20 mouse cellular contexts compared by ENCODE assay signal in the genomic region with DNA sequence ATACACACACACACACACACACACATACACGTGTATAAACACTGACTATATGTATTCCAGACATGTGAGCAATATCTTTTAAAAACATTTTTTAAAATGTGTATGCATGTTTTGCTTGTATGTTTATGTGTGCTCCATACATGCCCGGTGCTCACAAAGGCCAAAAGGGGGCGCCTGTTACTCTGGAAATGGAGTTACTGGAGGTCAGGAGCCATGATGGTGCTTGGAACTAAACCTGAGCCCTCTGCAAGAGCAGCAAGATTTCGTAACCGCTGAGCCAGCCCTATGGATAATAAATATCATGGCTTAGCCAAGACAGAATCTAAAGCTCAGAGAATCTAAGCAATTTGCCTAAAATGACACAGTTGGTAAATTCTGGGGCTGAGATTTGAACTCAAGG. TPM values are rescaled to one million over a fixed set of nuclear protein-coding genes. Genes with fewer than 3 reads are reported as not detected.
DNase-seq lines count a peak whose midpoint lies in the region; ATAC-seq and TF ChIP-seq lines count a peak whose summit lies in the region.
"Had no signal": no experiment of that assay in that cellular context is flagged by ENCODE, and none has a peak within 500 bp of the region (broad histone marks: within the 10 kb centered on the region; RNA-seq: fewer than 3 reads in every experiment).

No protein-coding gene starts in this region.

- no peaks in the 10 kb centered on the region for H3K27me3 ChIP-seq in kidney, embryonic 15.5 days
- H3K27me3 ChIP-seq in lung, postnatal 0 days (replicated peaks; ENCODE audit: insufficient read depth, low read length): no peaks in the 10 kb centered on the region
- no peaks in the 10 kb centered on the region for H3K27me3 ChIP-seq in intestine, embryonic 16.5 days (replicated peaks; ENCODE audit: control insufficient read depth, insufficient read depth, low read length)
- no peaks in the 10 kb centered on the region for H3K27me3 ChIP-seq in midbrain, embryonic 16.5 days (ENCODE audit: control insufficient read depth, insufficient read depth, low read depth, low read length)
- H3K27me3 ChIP-seq: liver, embryonic 15.5 days; neural tube, embryonic 12.5 days had no signal

- DNase-seq in kidney, postnatal 14 days: no peak
- DNase-seq in lung, postnatal 0 days (ENCODE audit: low spot score): no peak
- no peak for DNase-seq in lung, postnatal 25 days (ENCODE audit: low spot score)
- DNase-seq: adrenal gland, adult 8-10 months; B cell, adult 2 months; cerebellum, adult 11 months; cerebellum, postnatal 14 days; heart, postnatal 4 days; layer of hippocampus, postnatal 36 days; lung, postnatal 14 days had no signal

- peak overlapping the region; percentile 49 for H3K4me2 ChIP-seq in kidney, embryonic 15.5 days
- no peak overlapping the region for H3K4me2 ChIP-seq in lung, postnatal 0 days (replicated peaks; ENCODE audit: low read depth, low read length)
- peak overlapping the region; percentile 44 for H3K4me2 ChIP-seq in intestine, embryonic 16.5 days (ENCODE audit: low read depth, low read length)
- H3K4me2 ChIP-seq in midbrain, embryonic 16.5 days (ENCODE audit: low read length): no peak overlapping the region
- H3K4me2 ChIP-seq: liver, embryonic 15.5 days; neural tube, embryonic 12.5 days had no signal

- peak overlapping the region; percentile 35 for H3K4me3 ChIP-seq in kidney, embryonic 15.5 days (replicated peaks)
- no peak overlapping the region for H3K4me3 ChIP-seq in lung, postnatal 0 days (ENCODE audit: low read depth, low read length)
- H3K4me3 ChIP-seq in intestine, embryonic 16.5 days (ENCODE audit: low read length): peak overlapping the region; percentile 57
- no peak overlapping the region for H3K4me3 ChIP-seq in midbrain, embryonic 16.5 days (ENCODE audit: low read depth, low read length)
- H3K4me3 ChIP-seq: erythroblast, embryonic 14.5 days; liver, embryonic 15.5 days; neural tube, embryonic 12.5 days had no signal

- H3K9ac ChIP-seq in kidney, embryonic 15.5 days: no peak overlapping the region
- no peak overlapping the region for H3K9ac ChIP-seq in lung, postnatal 0 days (replicated peaks; ENCODE audit: low read depth)
- H3K9ac ChIP-seq in intestine, embryonic 16.5 days (ENCODE audit: low read depth, low read length): peak overlapping the region; percentile 67; the same call in 1 of the 2 replicates
- H3K9ac ChIP-seq in midbrain, embryonic 16.5 days (ENCODE audit: low read depth, low read length): no peak overlapping the region
- H3K9ac ChIP-seq: liver, embryonic 15.5 days had no signal

- no peak for ATAC-seq in kidney, embryonic 15.5 days (replicated peaks; ENCODE audit: low FRiP score)
- no peak for ATAC-seq in lung, postnatal 0 days
- no peak for ATAC-seq in intestine, embryonic 16.5 days
- ATAC-seq in midbrain, embryonic 16.5 days: no peak
- no peak for ATAC-seq in activated CD4-positive, CD25-positive, alpha-beta regulatory T cell, adult 4 months
- no peak for ATAC-seq in erythroid progenitor cell, adult 5-6 weeks (replicated peaks; ENCODE audit: low FRiP score, poor library complexity, severe bottlenecking)
- ATAC-seq: forebrain, embryonic 16.5 days; hindbrain, embryonic 16.5 days had no signal

- no peak for TF ChIP-seq EP300 in lung, postnatal 0 days (IDR thresholded peaks at IDR 0.05)

- 83% methylated on average over 5 of the region's 5 CpGs for WGBS in kidney, embryonic 15.5 days
- 83% methylated on average over 5 of the region's 5 CpGs for WGBS in lung, postnatal 0 days
- WGBS in intestine, embryonic 16.5 days: 71% methylated on average over 5 of the region's 5 CpGs
- WGBS in midbrain, embryonic 16.5 days: 84% methylated on average over 5 of the region's 5 CpGs

- no peaks in the 10 kb centered on the region for H3K9me3 ChIP-seq in kidney, embryonic 15.5 days (replicated peaks)
- H3K9me3 ChIP-seq in lung, postnatal 0 days (ENCODE audit: low read length): no peaks in the 10 kb centered on the region
- H3K9me3 ChIP-seq in intestine, embryonic 16.5 days (ENCODE audit: control insufficient read depth, low read length): no peaks in the 10 kb centered on the region
- H3K9me3 ChIP-seq in midbrain, embryonic 16.5 days (replicated peaks; ENCODE audit: control insufficient read depth, low read length, poor library complexity, severe bottlenecking): no peaks in the 10 kb centered on the region
- H3K9me3 ChIP-seq: liver, embryonic 15.5 days; neural tube, embryonic 12.5 days had no signal

- peak; percentile 16; the same call in 1 of the 2 replicates for TF ChIP-seq CTCF in lung, postnatal 0 days (IDR thresholded peaks at IDR 0.05)

- no peaks in the 10 kb centered on the region for H3K36me3 ChIP-seq in kidney, embryonic 15.5 days
- 0 out of 2 replicates have a peak, but pooled peaks cover 5% of the 10 kb centered on the region for H3K36me3 ChIP-seq in lung, postnatal 0 days (ENCODE audit: insufficient read depth, low read length)
- no peaks in the 10 kb centered on the region for H3K36me3 ChIP-seq in intestine, embryonic 16.5 days (ENCODE audit: control insufficient read depth, insufficient read depth, low read length)
- no peaks in the 10 kb centered on the region for H3K36me3 ChIP-seq in midbrain, embryonic 16.5 days (ENCODE audit: control insufficient read depth, insufficient read depth, low read length)
- H3K36me3 ChIP-seq: liver, embryonic 15.5 days; neural tube, embryonic 12.5 days had no signal

- H3K27ac ChIP-seq in kidney, embryonic 15.5 days: no peak overlapping the region
- no peak overlapping the region for H3K27ac ChIP-seq in lung, postnatal 0 days (ENCODE audit: low read length)
- peak overlapping the region; percentile 75 for H3K27ac ChIP-seq in intestine, embryonic 16.5 days (ENCODE audit: low read length)
- no peak overlapping the region for H3K27ac ChIP-seq in midbrain, embryonic 16.5 days (ENCODE audit: low read length)
- H3K27ac ChIP-seq: liver, embryonic 15.5 days; neural tube, embryonic 12.5 days had no signal

- H3K4me1 ChIP-seq in kidney, embryonic 15.5 days: peaks cover 58% of the 10 kb centered on the region
- peaks cover 7% of the 10 kb centered on the region; the same call in 1 of the 2 replicates for H3K4me1 ChIP-seq in lung, postnatal 0 days (ENCODE audit: insufficient read depth, low read depth, low read length)
- peaks cover 35% of the 10 kb centered on the region for H3K4me1 ChIP-seq in intestine, embryonic 16.5 days (ENCODE audit: control insufficient read depth, insufficient read depth, low read length)
- H3K4me1 ChIP-seq in midbrain, embryonic 16.5 days (ENCODE audit: control insufficient read depth, insufficient read depth, low read length): peaks cover 8% of the 10 kb centered on the region

RNA-seq across cellular contexts. Expression of a gene that starts 52.7 kb away (rescaled TPM):
- polyA plus RNA-seq in kidney, embryonic 15.5 days (2015; fragmentation: Nextera tagmentation; extraction: Ambion mirVana): 23.7 and 24.4 TPM in 2 replicates
- polyA plus RNA-seq in lung, postnatal 0 days (2015; fragmentation: Nextera tagmentation; extraction: Ambion mirVana): 10.0 and 10.2 TPM in 2 replicates
- polyA plus RNA-seq in intestine, embryonic 16.5 days (2015; fragmentation: Nextera tagmentation; extraction: Ambion mirVana): 34.2 and 34.3 TPM in 2 replicates
- 7.4 and 8.2 TPM in 2 replicates for polyA plus RNA-seq in midbrain, embryonic 16.5 days (2015; fragmentation: Nextera tagmentation; extraction: Ambion mirVana)
- polyA plus RNA-seq in activated CD4-positive, CD25-positive, alpha-beta regulatory T cell, adult 4 months (2017; shearing (Covaris generic)): 1 to 10 TPM; 3.5 to 7.0 TPM
- total RNA-seq in erythroid progenitor cell, adult 5-6 weeks (2015; ENCODE audit: low replicate concordance): 2.5 and 5.0 TPM in 2 replicates
- total RNA-seq in erythroid progenitor cell, adult 5-6 weeks (2017; ENCODE audit: low replicate concordance): 1.5 and 2.3 TPM in 2 replicates
- polyA plus RNA-seq: erythroblast, embryonic 14.5 days had no signal

Comparison
In these comparisons a context has a peak if more than half of its experiments do, and no peak if none do; other contexts are left out.
1. H3K4me2 ChIP-seq: peak in kidney, embryonic 15.5 days (single experiment) and intestine, embryonic 16.5 days (single experiment); none in lung, postnatal 0 days (single experiment) and midbrain, embryonic 16.5 days (single experiment).
2. H3K4me3 ChIP-seq: peak in kidney, embryonic 15.5 days (single experiment) and intestine, embryonic 16.5 days (single experiment); none in lung, postnatal 0 days (single experiment) and midbrain, embryonic 16.5 days (single experiment).